Mouse (Mus musculus) thymus, adult 2 months (tissue): ENCODE measurements at regions not wholly inside any gene's neighbourhood (a gene's known extent, or its start where the extent isn't known, plus 50 kb on each side); places are given as distances from the start of the nearest gene placed in this dataset.

Source experiments
- DNase-seq: peaks from one replicate; pipeline ENCODE4 v3.0.0; 2021
- H3K27ac ChIP-seq: fragments of 200-500 bp; 2 replicates; pipeline ENCODE4 v1.5.1; 2012; ENCODE audit warnings: low read length, control low read depth; ENCODE audit not compliant: control insufficient read depth, insufficient read depth
- H3K27me3 ChIP-seq: fragments of 200-500 bp; 2 replicates; pipeline ENCODE4 v1.6.1; 2012; ENCODE audit warnings: mild to moderate bottlenecking, low read length, moderate library complexity, mixed read lengths; ENCODE audit not compliant: control insufficient read depth, insufficient read depth
- H3K36me3 ChIP-seq: fragments of 200-500 bp; 2 replicates; pipeline ENCODE4 v1.6.1; 2012; ENCODE audit warnings: mild to moderate bottlenecking, low read length, moderate library complexity; ENCODE audit not compliant: control insufficient read depth, insufficient read depth
- H3K4me1 ChIP-seq: fragments of 200-500 bp; replicated peaks from 2 replicates; pipeline ENCODE4 v1.6.1; 2012; ENCODE audit warnings: low read length; ENCODE audit not compliant: control insufficient read depth, insufficient read depth
- H3K4me3 ChIP-seq: fragments of 200-500 bp; 2 replicates; pipeline ENCODE4 v1.5.1; 2012; ENCODE audit warnings: mild to moderate bottlenecking, low read length, control low read depth, moderate library complexity; ENCODE audit not compliant: control insufficient read depth, insufficient read depth
- CTCF ChIP-seq: fragments of 200-500 bp; IDR thresholded peaks from 2 replicates; pipeline ENCODE4 v1.5.1; 2012; ENCODE audit warnings: mild to moderate bottlenecking, control low read depth, low read length, moderate library complexity, borderline replicate concordance; ENCODE audit not compliant: control insufficient read depth, poor library complexity, insufficient read depth; ENCODE audit errors: extremely low read depth
- POLR2A ChIP-seq: fragments of 200-500 bp; IDR thresholded peaks from 2 replicates; pipeline ENCODE4 v1.6.1; 2012; ENCODE audit warnings: mild to moderate bottlenecking, low read length, control low read depth, moderate library complexity; ENCODE audit not compliant: control insufficient read depth, poor library complexity, insufficient read depth; ENCODE audit errors: extremely low read depth
- WGBS: fragments of 180-500 bp; shearing (Covaris S2); methylation state at CpG from one replicate; pipeline ENCODE4 v1.1.7; 2018; 5-methylcytosine and 5-hydroxymethylcytosine counted together

GRCm38 (mm10) chr11:63457250-63457649 lies 328.5 kb downstream of the Pmp22 start:
- no peaks in the 10 kb centered on the region for H3K36me3 ChIP-seq
- H3K4me3 ChIP-seq, result no peak overlapping the region
- no peak for DNase-seq
- 86% methylated on average over 5 of the region's 5 CpGs for WGBS
- TF ChIP-seq POLR2A (no peak), CTCF (no peak)
- H3K4me1 ChIP-seq, result no peaks in the 10 kb centered on the region
- no peaks in the 10 kb centered on the region for H3K27me3 ChIP-seq
- no peak overlapping the region for H3K27ac ChIP-seq

GRCm38 (mm10) chr11:63460146-63460545 lies 331.4 kb downstream of the Pmp22 start:
- H3K27me3 ChIP-seq, result no peaks in the 10 kb centered on the region
- no peaks in the 10 kb centered on the region for H3K36me3 ChIP-seq
- 92% methylated on average over 7 of the region's 7 CpGs for WGBS
- no peak overlapping the region for H3K4me3 ChIP-seq
- no peak for DNase-seq
- no peak for TF ChIP-seq CTCF
- TF ChIP-seq POLR2A, result no peak
- H3K27ac ChIP-seq, result no peak overlapping the region
- no peaks in the 10 kb centered on the region for H3K4me1 ChIP-seq

GRCm38 (mm10) chr11:63463797-63464331 lies 335.1 kb downstream of the Pmp22 start:
- no peak overlapping the region for H3K27ac ChIP-seq
- DNase-seq, result no peak
- H3K27me3 ChIP-seq, result no peaks in the 10 kb centered on the region
- no peak overlapping the region for H3K4me3 ChIP-seq
- H3K4me1 ChIP-seq, result no peaks in the 10 kb centered on the region
- no peaks in the 10 kb centered on the region for H3K36me3 ChIP-seq
- TF ChIP-seq CTCF (no peak), POLR2A (no peak)
- WGBS, result 74% methylated on average over 18 of the region's 18 CpGs

GRCm38 (mm10) chr11:63465941-63466340 lies 337.2 kb downstream of the Pmp22 start:
- no peak for DNase-seq
- H3K4me3 ChIP-seq, result no peak overlapping the region
- WGBS, result 88% methylated on average over 6 of the region's 6 CpGs
- H3K27me3 ChIP-seq, result no peaks in the 10 kb centered on the region
- no peak for TF ChIP-seq POLR2A
- TF ChIP-seq CTCF, result no peak
- no peaks in the 10 kb centered on the region for H3K36me3 ChIP-seq
- H3K4me1 ChIP-seq, result no peaks in the 10 kb centered on the region
- no peak overlapping the region for H3K27ac ChIP-seq

GRCm38 (mm10) chr11:63466541-63466940 lies 337.8 kb downstream of the Pmp22 start:
- Histone ChIP-seq H3K36me3 (no peaks in the 10 kb centered on the region), H3K4me1 (no peaks in the 10 kb centered on the region), H3K27ac (no peak overlapping the region), H3K4me3 (no peak overlapping the region), H3K27me3 (no peaks in the 10 kb centered on the region)
- WGBS, result 91% methylated on average over 2 of the region's 2 CpGs
- TF ChIP-seq POLR2A, result no peak
- DNase-seq, result no peak

- no peaks in the 10 kb centered on the region for H3K36me3 ChIP-seq
- DNase-seq, result no peak
- no peaks in the 10 kb centered on the region for H3K4me1 ChIP-seq
- H3K4me3 ChIP-seq, result no peak overlapping the region
- H3K27me3 ChIP-seq, result no peaks in the 10 kb centered on the region
- no peak overlapping the region for H3K27ac ChIP-seq
- TF ChIP-seq POLR2A, result no peak
- no peak for TF ChIP-seq CTCF
- WGBS, result 97% methylated on average over 15 of the region's 15 CpGs
Measured at GRCm38 (mm10) chr11:63474831-63475230, 346.0 kb downstream of the Pmp22 start.

- Histone ChIP-seq H3K27ac (no peak overlapping the region), H3K36me3 (no peaks in the 10 kb centered on the region), H3K27me3 (no peaks in the 10 kb centered on the region), H3K4me3 (no peak overlapping the region), H3K4me1 (no peaks in the 10 kb centered on the region)
- WGBS, result 89% methylated on average over 7 of the region's 7 CpGs
- TF ChIP-seq CTCF (no peak), POLR2A (no peak)
- no peak for DNase-seq
Measured at GRCm38 (mm10) chr11:63481676-63482310, 353.0 kb downstream of the Pmp22 start.
